Mouse (Mus musculus): ENCODE measurements around the gene Mex3a. TPM values are rescaled to one million over a fixed set of nuclear protein-coding genes. Genes with fewer than 3 reads are reported as not detected.

The Mex3a gene
- 1.2 and 1.3 TPM in 2 replicates for polyA plus RNA-seq (2012; rRNA removed)

GRCm38 (mm10) chr3:88532299-88532674 lies at the start of gene Mex3a:
TSS of gene Mex3a (plus strand) at chr3:88532395.

GRCm38 (mm10) chr3:88509692-88510420 lies 22.3 kb upstream of the Mex3a start, which contains the start of gene Lmna:
TSS of gene Lmna (minus strand) at chr3:88509956.

GRCm38 (mm10) chr3:88548180-88548917 lies 16.2 kb downstream of the Mex3a start, which contains the start of gene Rab25:
TSS of gene Rab25 (minus strand) at chr3:88548300.

GRCm38 (mm10) chr3:88552676-88553524 lies 20.7 kb downstream of the Mex3a start, which contains the start of gene Lamtor2:
TSS of gene Lamtor2 (minus strand) at chr3:88553074.

GRCm38 (mm10) chr3:88553525-88553879 lies 21.3 kb downstream of the Mex3a start, which contains the start of gene Ubqln4:
TSS of gene Ubqln4 (plus strand) at chr3:88553758.

GRCm38 (mm10) chr3:88575540-88575939 lies 43.3 kb downstream of the Mex3a start, which contains the start of gene Ssr2:
TSS of gene Ssr2 (plus strand) at chr3:88575876.

Other genes starting within 250 kb of the Mex3a start
- gene Gm38392, start 245.2 kb upstream of the Mex3a start, polyA plus RNA-seq (2012; rRNA removed): 0.05 TPM in 1 of 2 replicates, not detected in the other
- gene Tsacc, start 235.4 kb upstream of the Mex3a start, polyA plus RNA-seq (2012; rRNA removed): 2.3 TPM in 2 replicates
- gene Cct3, start 235.3 kb upstream of the Mex3a start, polyA plus RNA-seq (2012; rRNA removed): 184 and 203 TPM in 2 replicates
- gene Glmp, start 207.4 kb upstream of the Mex3a start, polyA plus RNA-seq (2012; rRNA removed): 25.8 and 30.1 TPM in 2 replicates
- gene Tmem79, start 196.2 kb upstream of the Mex3a start, polyA plus RNA-seq (2012; rRNA removed): 0.53 and 0.83 TPM in 2 replicates
- gene Smg5, start 196.1 kb upstream of the Mex3a start, polyA plus RNA-seq (2012; rRNA removed): 31.8 and 36.4 TPM in 2 replicates
- gene Paqr6, start 167.8 kb upstream of the Mex3a start, polyA plus RNA-seq (2012; rRNA removed): 6.3 and 7.4 TPM in 2 replicates
- gene Bglap3, start 159.7 kb upstream of the Mex3a start, polyA plus RNA-seq (2012; rRNA removed): 0.31 and 0.45 TPM in 2 replicates
- gene Bglap2, start 153.7 kb upstream of the Mex3a start, polyA plus RNA-seq (2012; rRNA removed): not detected in 2 replicates
- not detected in 2 replicates for gene Bglap, start 147.9 kb upstream of the Mex3a start, polyA plus RNA-seq (2012; rRNA removed)
- 57.8 and 64.4 TPM in 2 replicates for gene Pmf1, start 122.1 kb upstream of the Mex3a start, polyA plus RNA-seq (2012; rRNA removed)
- 7.5 and 8.9 TPM in 2 replicates for gene Slc25a44, start 107.3 kb upstream of the Mex3a start, polyA plus RNA-seq (2012; rRNA removed)
- 11.0 and 13.4 TPM in 2 replicates for gene Sema4a, start 71.2 kb upstream of the Mex3a start, polyA plus RNA-seq (2012; rRNA removed)
- gene Lmna, start 22.4 kb upstream of the Mex3a start, polyA plus RNA-seq (2012; rRNA removed): 62.2 and 64.1 TPM in 2 replicates
- gene Rab25, start 15.9 kb downstream of the Mex3a start, polyA plus RNA-seq (2012; rRNA removed): 0.12 and 0.32 TPM in 2 replicates
- gene Lamtor2, start 20.7 kb downstream of the Mex3a start, polyA plus RNA-seq (2012; rRNA removed): 70.8 and 71.2 TPM in 2 replicates
- gene Ubqln4, start 21.4 kb downstream of the Mex3a start, polyA plus RNA-seq (2012; rRNA removed): 21.4 and 23.9 TPM in 2 replicates
- gene Ssr2, start 43.5 kb downstream of the Mex3a start, polyA plus RNA-seq (2012; rRNA removed): 151 and 178 TPM in 2 replicates
- 8.0 and 11.1 TPM in 2 replicates for gene Arhgef2, start 73.6 kb downstream of the Mex3a start, polyA plus RNA-seq (2012; rRNA removed)
- gene Rxfp4, start 120.7 kb downstream of the Mex3a start, polyA plus RNA-seq (2012; rRNA removed): not detected in 2 replicates
- gene Khdc4, start 153.4 kb downstream of the Mex3a start, polyA plus RNA-seq (2012; rRNA removed): 28.2 and 33.3 TPM in 2 replicates
- gene Rit1, start 184.4 kb downstream of the Mex3a start, polyA plus RNA-seq (2012; rRNA removed): 20.2 and 22.1 TPM in 2 replicates
- 0.40 and 0.62 TPM in 2 replicates for gene Syt11, start 242.8 kb downstream of the Mex3a start, polyA plus RNA-seq (2012; rRNA removed)